In the genomic region with DNA sequence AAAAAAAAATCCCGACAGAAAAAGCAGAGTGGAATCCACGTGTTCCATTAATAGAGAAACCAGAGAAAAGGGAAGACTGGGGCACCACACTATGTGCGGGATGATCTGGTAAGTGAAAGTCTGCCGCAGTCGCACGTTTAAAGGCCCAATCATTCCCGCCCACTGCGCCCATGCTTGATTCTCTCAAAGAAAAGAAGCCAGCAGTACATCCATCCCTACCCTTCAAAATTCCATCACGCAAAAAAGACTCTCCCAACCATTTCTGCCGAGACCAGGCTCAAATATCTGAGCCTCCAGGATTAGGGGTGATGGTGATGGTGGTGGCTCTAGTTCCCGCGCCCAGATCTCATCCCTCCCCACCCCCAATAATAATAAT, we compare ENCODE assay signal across 8 mouse cellular contexts. TPM values are rescaled to one million over a fixed set of nuclear protein-coding genes. Genes with fewer than 3 reads are reported as not detected.
A peak's percentile ranks its signal among the peaks of the same experiment; 100 is the strongest.
DNase-seq lines count a peak whose midpoint lies in the region; ATAC-seq lines count a peak whose summit lies in the region.

No protein-coding gene starts in this region.

- peak overlapping the region; percentile 68 for H3K4me3 ChIP-seq in lung, embryonic 16.5 days (ENCODE audit: low read length)

- H3K9me3 ChIP-seq in lung, embryonic 16.5 days (ENCODE audit: control insufficient read depth, low read length) = no peaks in the 10 kb centered on the region

- no peak for ATAC-seq in lung, embryonic 16.5 days (ENCODE audit: low read depth)
- 0 out of 2 replicates have a peak, but pooled peaks have one; percentile 26 for ATAC-seq in granulocyte monocyte progenitor cell, adult 5-6 weeks (replicated peaks; ENCODE audit: poor library complexity, severe bottlenecking)

- peak overlapping the region; percentile 57 for H3K4me2 ChIP-seq in lung, embryonic 16.5 days (ENCODE audit: low read depth, low read length)

- H3K27me3 ChIP-seq in lung, embryonic 16.5 days (ENCODE audit: control insufficient read depth, insufficient read depth, low read depth, low read length) = no peaks in the 10 kb centered on the region

- WGBS in lung, embryonic 16.5 days = 6% methylated on average over 12 of the region's 12 CpGs

- DNase-seq in adrenal gland, postnatal 25 days = peak; percentile 4
- no peak for DNase-seq in adrenal gland, postnatal 10 days
- no peak for DNase-seq in lung, postnatal 4 days
- peak; percentile 5 for DNase-seq in liver
- peak; percentile 37 to 52 for DNase-seq in right cerebral cortex, postnatal 10 days (ENCODE audit: low spot score in 2 of 2)
- DNase-seq in yolk sac, embryonic 10.5 days (ENCODE audit: low spot score) = no peak

- H3K27ac ChIP-seq in lung, embryonic 16.5 days (ENCODE audit: low read length) = peak overlapping the region; percentile 71; the same call in 1 of the 2 replicates

- H3K36me3 ChIP-seq in lung, embryonic 16.5 days (ENCODE audit: control insufficient read depth, insufficient read depth, low read length) = no peaks in the 10 kb centered on the region

- no peaks in the 10 kb centered on the region for H3K4me1 ChIP-seq in lung, embryonic 16.5 days (replicated peaks; ENCODE audit: control insufficient read depth, insufficient read depth, low read length)

- H3K9ac ChIP-seq in lung, embryonic 16.5 days (ENCODE audit: low read length) = peak overlapping the region; percentile 80

RNA-seq across cellular contexts. Expression of a gene that starts 1.3 kb away (rescaled TPM):
- total RNA-seq in adrenal gland, postnatal 25 days (2021) = 16.2 and 20.0 TPM in 2 replicates
- 10 to 100 TPM; 14.9 to 22.7 TPM for total RNA-seq in adrenal gland, postnatal 10 days (2021)
- 66.2 and 71.0 TPM in 2 replicates for polyA plus RNA-seq in lung, embryonic 16.5 days (2015; fragmentation: Nextera tagmentation; extraction: Ambion mirVana)
- total RNA-seq in granulocyte monocyte progenitor cell, adult 5-6 weeks (2014; fragmentation: Nextera tagmentation) = 53.8 and 60.7 TPM in 2 replicates
- total RNA-seq in granulocyte monocyte progenitor cell, adult 5-6 weeks (2017) = 84.7 and 118 TPM in 2 replicates

Comparison
In these comparisons a context has a peak if more than half of its experiments do, and no peak if none do; other contexts are left out.
1. DNase-seq: peak in adrenal gland, postnatal 25 days (single experiment), liver (single experiment) and right cerebral cortex, postnatal 10 days (2 of 2); none in adrenal gland, postnatal 10 days (single experiment), lung, postnatal 4 days (0 of 2) and yolk sac, embryonic 10.5 days (single experiment).